Mouse (Mus musculus) erythroblast, adult 5-6 weeks (primary cell): ENCODE results near the gene Bcl2l15. TPM values are rescaled to one million over a fixed set of nuclear protein-coding genes. Genes with fewer than 3 reads are reported as not detected.

Experiments used
- ATAC-seq: replicated peaks from 2 replicates; pipeline ENCODE4 v1.8.0; 2016; ENCODE audit warnings: moderate number of reproducible peaks, mild to moderate bottlenecking, moderate TSS enrichment, inconsistent platforms; ENCODE audit not compliant: poor library complexity, low FRiP score, severe bottlenecking
- total RNA-seq, 2 experiments: library from RNA; stranded (forward) in 1 of 2; stranded (reverse) in 1 of 2; fragments of 150-400 nt in 1 of 2; fragments of 200-764, 138-1000 nt in 1 of 2; gene quantifications; 2 replicates each; pipeline versions ENCODE4 v1.2.3 to v1.2.4; 2015 to 2017; ENCODE audit warnings: low replicate concordance in 2 of 2

Gene Bcl2l15
- total RNA-seq (2015; ENCODE audit: low replicate concordance) (26.8 and 28.8 TPM in 2 replicates), total RNA-seq (2017; ENCODE audit: low replicate concordance) (38.9 and 50.0 TPM in 2 replicates)

- ATAC-seq = no peak
Observed at GRCm38 (mm10) chr3:103832426-103832825, at the start of gene Bcl2l15. TSS of gene Bcl2l15 (plus strand) at chr3:103832601.

GRCm38 (mm10) chr3:103782844-103783609, 49.4 kb upstream of the Bcl2l15 start:
- no peak for ATAC-seq

GRCm38 (mm10) chr3:103787225-103787624, 45.2 kb upstream of the Bcl2l15 start:
- ATAC-seq = no peak

GRCm38 (mm10) chr3:103789096-103789495, 43.3 kb upstream of the Bcl2l15 start:
- no peak for ATAC-seq

GRCm38 (mm10) chr3:103789891-103790345, 42.5 kb upstream of the Bcl2l15 start:
- peak; percentile 56 for ATAC-seq

- ATAC-seq = peak; percentile 40
Observed at GRCm38 (mm10) chr3:103790346-103791145, 41.9 kb upstream of the Bcl2l15 start.

- peak; percentile 84 for ATAC-seq
Observed at GRCm38 (mm10) chr3:103791230-103792110, 40.9 kb upstream of the Bcl2l15 start, which contains the start of gene Hipk1. TSS of gene Hipk1 (minus strand) at chr3:103791563.

GRCm38 (mm10) chr3:103792111-103792406, 40.3 kb upstream of the Bcl2l15 start:
- peak; percentile 8 for ATAC-seq

- no peak for ATAC-seq
Observed at GRCm38 (mm10) chr3:103792566-103792965, 39.8 kb upstream of the Bcl2l15 start.

GRCm38 (mm10) chr3:103796389-103796788, 36.0 kb upstream of the Bcl2l15 start:
- ATAC-seq = no peak

- peak; percentile 89 for ATAC-seq
Observed at GRCm38 (mm10) chr3:103799507-103799906, 32.9 kb upstream of the Bcl2l15 start.

- peak; percentile 72 for ATAC-seq
Observed at GRCm38 (mm10) chr3:103801631-103802531, 30.5 kb upstream of the Bcl2l15 start.

- no peak for ATAC-seq
Observed at GRCm38 (mm10) chr3:103802861-103803260, 29.5 kb upstream of the Bcl2l15 start.

GRCm38 (mm10) chr3:103805671-103806070, 26.7 kb upstream of the Bcl2l15 start:
- ATAC-seq = no peak

- peak; percentile 74 for ATAC-seq
Observed at GRCm38 (mm10) chr3:103808891-103809798, 23.3 kb upstream of the Bcl2l15 start, which contains the start of the genes Dclre1b, Ap4b1 and Gm43064. TSS of gene Dclre1b (minus strand) at chr3:103809444. TSS of gene Ap4b1 (plus strand) at chr3:103809520. TSS of gene Gm43064 (plus strand) at chr3:103809573.

- peak; percentile 48 for ATAC-seq
Observed at GRCm38 (mm10) chr3:103809799-103810150, 22.6 kb upstream of the Bcl2l15 start.

- ATAC-seq = peak; percentile 45
Observed at GRCm38 (mm10) chr3:103810967-103811366, 21.4 kb upstream of the Bcl2l15 start.

GRCm38 (mm10) chr3:103827548-103827947, 4.9 kb upstream of the Bcl2l15 start:
- ATAC-seq = no peak
